Mouse (Mus musculus) olfactory bulb, adult 2 months (tissue): Measurements from ENCODE around the gene E030018B13Rik.

Experiments
- CTCF ChIP-seq: fragments of 200-500 bp; IDR thresholded peaks from 2 replicates; pipeline ENCODE4 v1.5.1; 2012; ENCODE audit warnings: low read depth, mild to moderate bottlenecking, low read length, moderate library complexity; ENCODE audit not compliant: insufficient read depth
- POLR2A ChIP-seq: fragments of 200-500 bp; IDR thresholded peaks from 2 replicates; pipeline ENCODE4 v1.6.1; 2012; ENCODE audit warnings: mild to moderate bottlenecking, low read depth, low read length, moderate library complexity; ENCODE audit not compliant: insufficient read depth

GRCm38 (mm10) chr7:63933905-63934304, 17.2 kb downstream of the E030018B13Rik start:
- TF ChIP-seq CTCF (no peak), POLR2A (no peak)
